Mouse (Mus musculus) erythroblast, embryonic 14.5 days (primary cell): Measurements from ENCODE around the gene Rgs19.

Source experiments
- GATA1 ChIP-seq: IDR thresholded peaks from 2 replicates; pipeline ENCODE4 v1.6.1; 2012; ENCODE audit warnings: low read length, inconsistent platforms, mixed read lengths
- TAL1 ChIP-seq: IDR thresholded peaks from 3 replicates; pipeline ENCODE4 v1.6.1; 2012; ENCODE audit warnings: low read length, inconsistent platforms, mixed read lengths

GRCm38 (mm10) chr2:181692304-181692703 is 1.5 kb downstream of the Rgs19 start:
- TF ChIP-seq GATA1, result no peak
- no peak for TF ChIP-seq TAL1
